Mouse (Mus musculus) ES-E14 (cell line): ENCODE measurements at regions not wholly inside any gene's neighbourhood (a gene's known extent, or its start where the extent isn't known, plus 50 kb on each side); places are given as distances from the start of the nearest gene placed in this dataset.

Experiments
- MAFK ChIP-seq: IDR thresholded peaks from 2 replicates; pipeline ENCODE4 v1.6.1; 2014; ENCODE audit warnings: mild to moderate bottlenecking, low read depth, low read length, inconsistent platforms; ENCODE audit not compliant: insufficient read depth
- ZNF384 ChIP-seq: IDR thresholded peaks from 2 replicates; pipeline ENCODE4 v1.6.1; 2012; ENCODE audit warnings: low read depth, low read length, inconsistent platforms

DNA sequence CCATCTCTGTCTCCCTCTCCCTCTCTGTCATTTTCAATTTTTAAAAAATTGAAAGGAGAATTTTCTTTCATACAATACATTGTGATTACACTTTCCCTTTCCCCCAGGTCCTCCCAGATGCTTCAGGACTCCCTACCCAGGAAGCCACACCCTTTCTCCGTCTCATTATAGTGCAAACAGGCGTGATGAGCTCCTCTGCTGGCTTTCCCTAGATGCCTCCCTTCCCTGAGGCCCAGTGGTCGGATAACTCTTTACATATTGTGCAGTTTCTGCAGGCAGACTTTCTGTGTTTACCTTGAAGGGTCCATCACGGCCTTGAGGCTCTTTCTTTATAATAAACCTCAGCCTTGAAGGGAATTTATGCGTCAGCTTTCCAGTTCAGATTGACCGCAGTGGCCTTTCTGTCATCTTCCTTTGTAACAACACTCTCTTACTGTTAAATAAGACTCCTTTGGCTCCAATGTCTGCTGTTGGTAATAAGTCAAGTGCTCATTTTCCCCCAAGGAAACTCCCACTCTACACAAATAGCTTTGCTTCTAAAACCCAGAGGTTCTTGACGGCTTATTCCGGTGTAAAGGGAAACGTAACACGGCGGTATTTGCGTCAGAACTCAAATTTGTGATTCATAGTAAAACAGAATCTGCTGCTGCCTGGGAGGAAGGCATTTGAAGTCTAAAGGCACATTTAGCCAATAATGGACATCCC, 52.7 kb upstream of the Smlr1 start:
- TF ChIP-seq MAFK (no peak), ZNF384 (no peak)
